Mouse (Mus musculus) midbrain, embryonic 15.5 days (tissue): Measurements from ENCODE around the gene Olfr1472. TPM values are rescaled to one million over a fixed set of nuclear protein-coding genes. Genes with fewer than 3 reads are reported as not detected.
"Not testable (repeated sequence)": the region's sequence is repeated elsewhere in the genome, so short reads cannot be mapped to it uniquely, and the experiment has no call there.

Experiments used
- ATAC-seq: fragments of 200-750 bp; cut with Nextera tagmentation; replicated peaks from 2 replicates; pipeline ENCODE4 v1.8.0; 2017; ENCODE audit warnings: moderate TSS enrichment
- H3K27ac ChIP-seq: fragments of 300-500 bp; sonication (generic); 2 replicates; pipeline ENCODE4 v1.5.1; 2015; ENCODE audit warnings: mild to moderate bottlenecking, inconsistent platforms
- H3K27me3 ChIP-seq: fragments of 300-500 bp; sonication (generic); replicated peaks from 2 replicates; pipeline ENCODE4 v1.6.1; 2015; ENCODE audit warnings: inconsistent platforms
- H3K36me3 ChIP-seq: fragments of 300-500 bp; sonication (generic); replicated peaks from 2 replicates; pipeline ENCODE4 v1.6.1; 2015; ENCODE audit warnings: inconsistent platforms
- H3K4me1 ChIP-seq: fragments of 300-500 bp; sonication (generic); 2 replicates; pipeline ENCODE4 v1.6.1; 2015; ENCODE audit warnings: inconsistent platforms
- H3K4me2 ChIP-seq: fragments of 300-500 bp; sonication (generic); 2 replicates; pipeline ENCODE4 v1.6.1; 2015; ENCODE audit warnings: inconsistent platforms, mild to moderate bottlenecking, moderate library complexity
- H3K4me3 ChIP-seq: fragments of 300-500 bp; sonication (generic); 2 replicates; pipeline ENCODE4 v1.5.1; 2015; ENCODE audit warnings: mild to moderate bottlenecking, inconsistent platforms
- H3K9ac ChIP-seq: fragments of 300-500 bp; sonication (generic); 2 replicates; pipeline ENCODE4 v1.6.1; 2015; ENCODE audit warnings: mild to moderate bottlenecking, inconsistent platforms
- H3K9me3 ChIP-seq: fragments of 300-500 bp; sonication (generic); 2 replicates; pipeline ENCODE4 v1.6.1; 2016; ENCODE audit warnings: inconsistent platforms
- WGBS: fragments of 180-500 bp; shearing (Covaris S2); methylation state at CpG from one replicate; pipeline ENCODE4 v1.1.7; 2015; ENCODE audit warnings: mixed read lengths; 5-methylcytosine and 5-hydroxymethylcytosine counted together
- polyA plus RNA-seq: library from polyadenylated mRNA; unstranded; fragments of >200 nt; fragmentation: Nextera tagmentation; extraction: Ambion mirVana; gene quantifications from 2 replicates; pipeline ENCODE4 v1.2.1, GENCODE M21; 2015

The Olfr1472 gene
- not detected in 2 replicates for polyA plus RNA-seq

DNA sequence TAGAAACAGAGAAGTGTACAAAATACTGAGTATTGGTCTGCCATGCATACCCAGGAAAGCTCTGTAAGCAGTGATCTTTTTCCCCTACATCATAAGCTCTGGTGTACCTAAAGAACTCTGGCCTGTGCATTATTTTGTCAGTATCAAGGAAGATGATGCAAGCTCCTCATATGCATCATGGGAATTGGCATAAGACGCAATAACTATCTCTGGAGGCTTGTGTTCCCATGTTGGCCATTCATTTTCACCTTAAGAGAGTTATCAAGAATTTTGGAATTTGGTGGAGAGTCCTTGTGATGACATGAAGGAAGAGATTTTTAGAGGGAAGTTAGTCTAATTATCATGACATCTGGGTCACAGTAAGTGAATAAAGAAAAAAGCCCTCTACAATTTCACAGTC is at the start of gene Olfr1472:
TSS of gene Olfr1472 (minus strand) at position 101 of the 400 bp plus-strand sequence.
- Histone ChIP-seq H3K9ac (no peak within 1 kb of the TSS), H3K4me3 (no peak within 1 kb of the TSS), H3K36me3 (no peaks in the 10 kb centered on the region), H3K27me3 (no peaks in the 10 kb centered on the region), H3K4me1 (no peaks in the 10 kb centered on the region), H3K4me2 (no peak within 1 kb of the TSS), H3K9me3 (0 out of 2 replicates have a peak, but pooled peaks cover 3% of the 10 kb centered on the region), H3K27ac (no peak within 1 kb of the TSS)
- ATAC-seq: no peak
- WGBS: 75% methylated on average over 1 of the region's 1 CpGs

DNA sequence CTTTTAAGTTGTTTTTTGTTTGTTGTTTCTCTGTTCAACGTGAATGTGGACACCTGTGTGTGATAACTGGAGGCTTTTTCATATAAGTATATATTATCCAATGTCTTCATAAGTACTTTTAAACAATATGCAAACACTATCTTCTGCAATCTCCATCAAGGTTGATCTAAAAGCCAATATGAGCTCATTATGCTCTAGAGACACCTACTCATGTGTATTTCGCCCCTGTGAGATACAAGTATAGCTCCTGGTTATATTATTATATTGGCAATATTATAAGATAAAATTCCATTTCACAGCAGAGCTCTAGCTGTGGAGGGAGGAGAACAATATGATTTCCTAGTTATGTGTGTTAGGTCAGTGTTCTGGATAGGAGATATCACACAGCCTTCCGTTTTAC is 44.4 kb upstream of the Olfr1472 start, which contains the start of gene Olfr1477:
TSS of gene Olfr1477 (plus strand) at position 301 of the 400 bp plus-strand sequence.
- Histone ChIP-seq H3K4me2 (no peak within 1 kb of the TSS), H3K9me3 (0 out of 2 replicates have a peak, but pooled peaks cover 3% of the 10 kb centered on the region), H3K4me3 (no peak within 1 kb of the TSS), H3K9ac (no peak within 1 kb of the TSS), H3K27me3 (no peaks in the 10 kb centered on the region), H3K4me1 (no peaks in the 10 kb centered on the region), H3K36me3 (no peaks in the 10 kb centered on the region), H3K27ac (no peak within 1 kb of the TSS)
- 68% methylated on average over 3 of the region's 3 CpGs for WGBS
- no peak for ATAC-seq

DNA sequence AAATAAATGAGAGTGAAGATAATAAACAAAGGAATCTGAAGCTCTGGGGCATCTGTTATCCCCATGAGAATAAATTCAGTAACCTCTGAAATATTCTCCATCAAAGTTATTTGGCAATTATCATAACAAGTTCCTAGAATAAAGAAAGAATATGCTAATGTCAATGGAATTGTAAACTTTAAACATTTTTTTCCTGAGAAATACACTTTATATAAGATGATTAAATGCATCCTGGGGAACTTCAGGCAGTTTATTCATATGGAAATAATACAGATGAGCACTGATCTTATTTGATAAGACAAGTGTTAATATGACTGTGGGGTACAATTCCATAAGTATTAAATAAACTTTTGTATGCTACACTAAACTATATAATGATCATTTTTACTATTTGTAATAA is 24.2 kb upstream of the Olfr1472 start, which contains the start of gene Olfr1475:
TSS of gene Olfr1475 (minus strand) at position 101 of the 400 bp plus-strand sequence.
- no peak within 1 kb of the TSS for H3K4me2 ChIP-seq
- no peak within 1 kb of the TSS for H3K27ac ChIP-seq
- H3K4me3 ChIP-seq: no peak within 1 kb of the TSS
- no peaks in the 10 kb centered on the region for H3K36me3 ChIP-seq
- no peak within 1 kb of the TSS for H3K9ac ChIP-seq
- H3K27me3 ChIP-seq: no peaks in the 10 kb centered on the region
- H3K9me3 ChIP-seq: no peaks in the 10 kb centered on the region
- ATAC-seq: no peak
- no peaks in the 10 kb centered on the region for H3K4me1 ChIP-seq

DNA sequence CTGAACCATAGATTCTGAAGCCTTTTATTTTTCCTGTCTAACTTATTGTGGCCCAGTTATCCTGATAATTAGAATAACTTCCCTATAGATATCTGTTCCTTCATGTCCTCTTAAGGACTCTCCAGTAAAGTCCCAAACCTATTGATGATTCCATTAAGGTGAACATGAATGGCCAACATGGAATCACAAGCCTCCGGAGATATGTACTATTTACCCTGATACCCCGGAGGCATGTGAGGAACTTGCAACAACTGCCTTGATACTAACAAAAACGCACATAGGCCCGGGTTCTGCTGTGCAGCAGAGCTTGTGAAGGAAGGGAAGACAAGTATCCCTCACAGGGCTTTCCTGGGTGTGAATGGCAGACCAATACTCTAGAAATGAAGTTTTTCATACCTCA is 13.4 kb upstream of the Olfr1472 start, which contains the start of gene Olfr1474:
TSS of gene Olfr1474 (plus strand) at position 301 of the 400 bp plus-strand sequence.
- H3K9ac ChIP-seq, H3K4me3 ChIP-seq, H3K36me3 ChIP-seq, H3K9me3 ChIP-seq, ATAC-seq, H3K27me3 ChIP-seq, H3K4me1 ChIP-seq, H3K4me2 ChIP-seq, H3K27ac ChIP-seq: not testable (repeated sequence)
- 84% methylated on average over 4 of the region's 4 CpGs for WGBS

DNA sequence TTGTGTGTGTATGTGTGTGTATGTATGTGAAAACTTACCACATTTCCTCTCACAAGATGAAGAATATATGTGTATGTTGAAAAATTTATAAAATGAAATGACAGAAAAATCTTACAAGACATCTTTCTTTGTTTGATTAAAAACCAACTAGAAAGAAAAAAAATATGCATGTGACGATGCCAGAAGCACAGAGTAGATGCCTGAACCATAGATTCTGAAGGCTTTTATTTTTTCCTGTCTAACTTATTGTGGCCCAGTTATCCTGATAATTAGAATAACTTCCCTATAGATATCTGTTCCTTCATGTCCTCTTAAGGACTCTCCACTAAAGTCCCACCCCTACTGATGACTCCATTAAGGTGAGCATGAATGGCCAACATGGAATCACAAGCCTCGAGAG is 12.8 kb downstream of the Olfr1472 start, which contains the start of gene Olfr1471:
TSS of gene Olfr1471 (plus strand) at position 301 of the 400 bp plus-strand sequence.
- not testable (repeated sequence) for H3K4me2 ChIP-seq, H3K4me1 ChIP-seq, ATAC-seq, H3K9me3 ChIP-seq, H3K9ac ChIP-seq, H3K4me3 ChIP-seq, H3K27me3 ChIP-seq, H3K36me3 ChIP-seq, H3K27ac ChIP-seq
- 70% methylated on average over 2 of the region's 2 CpGs for WGBS

DNA sequence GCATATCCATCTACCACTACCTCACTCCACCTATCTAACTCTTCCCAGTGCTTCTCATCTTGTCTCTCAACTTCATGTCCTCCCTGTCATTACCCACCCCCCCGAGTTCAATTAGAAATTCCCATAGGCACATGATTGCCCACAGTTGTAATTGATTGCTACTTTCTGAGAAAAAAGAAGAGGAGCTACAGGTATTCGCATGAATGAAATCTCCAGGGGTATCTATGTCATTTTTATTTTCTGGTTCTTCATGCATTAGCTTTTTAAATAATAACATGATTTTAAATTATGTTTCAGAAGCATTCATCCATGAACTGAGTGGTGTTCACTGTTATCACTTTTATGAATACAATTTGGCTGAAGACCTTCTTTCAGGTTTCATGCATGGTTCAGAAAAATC is 48.3 kb downstream of the Olfr1472 start, which contains the start of gene Olfr1469:
TSS of gene Olfr1469 (plus strand) at position 301 of the 400 bp plus-strand sequence.
- Histone ChIP-seq H3K36me3 (no peaks in the 10 kb centered on the region), H3K9me3 (peaks cover 7% of the 10 kb centered on the region; the same call in 1 of the 2 replicates), H3K4me3 (no peak within 1 kb of the TSS), H3K4me1 (no peaks in the 10 kb centered on the region), H3K27ac (no peak within 1 kb of the TSS), H3K4me2 (no peak within 1 kb of the TSS), H3K9ac (no peak within 1 kb of the TSS), H3K27me3 (no peaks in the 10 kb centered on the region)
- 74% methylated on average over 2 of the region's 2 CpGs for WGBS
- ATAC-seq: no peak

Other genes with a start within 250 kb of the Olfr1472 start
- gene Olfr1463, start 224.8 kb downstream of the Olfr1472 start, polyA plus RNA-seq: not detected in 2 replicates
- not detected in 2 replicates for gene Olfr1465, start 140.5 kb downstream of the Olfr1472 start, polyA plus RNA-seq
- gene Olfr1466, start 117.2 kb downstream of the Olfr1472 start, polyA plus RNA-seq: not detected in 2 replicates
- not detected in 2 replicates for gene Olfr1467, start 93.8 kb downstream of the Olfr1472 start, polyA plus RNA-seq
- not detected in 2 replicates for gene Olfr1469, start 48.2 kb downstream of the Olfr1472 start, polyA plus RNA-seq
- not detected in 2 replicates for gene Olfr1471, start 12.7 kb downstream of the Olfr1472 start, polyA plus RNA-seq
- gene Olfr1474, start 13.5 kb upstream of the Olfr1472 start, polyA plus RNA-seq: not detected in 2 replicates
- not detected in 2 replicates for gene Olfr1475, start 24.1 kb upstream of the Olfr1472 start, polyA plus RNA-seq
- not detected in 2 replicates for gene Olfr1477, start 44.5 kb upstream of the Olfr1472 start, polyA plus RNA-seq
- not detected in 2 replicates for gene Olfr1480, start 71.8 kb upstream of the Olfr1472 start, polyA plus RNA-seq
- gene Olfr1484, start 127.4 kb upstream of the Olfr1472 start, polyA plus RNA-seq: not detected in 2 replicates
- not detected in 2 replicates for gene Olfr1487, start 161.3 kb upstream of the Olfr1472 start, polyA plus RNA-seq
- not detected in 2 replicates for gene Olfr1489, start 175.5 kb upstream of the Olfr1472 start, polyA plus RNA-seq
- not detected in 2 replicates for gene Olfr1490, start 195.0 kb upstream of the Olfr1472 start, polyA plus RNA-seq
- not detected in 2 replicates for gene Olfr1491, start 241.2 kb upstream of the Olfr1472 start, polyA plus RNA-seq